10 mouse cellular contexts compared by ENCODE assay signal in genomic region chr3:115672965-115673662, GRCm38 (mm10). TPM values are rescaled to one million over a fixed set of nuclear protein-coding genes. Genes with fewer than 3 reads are reported as not detected.
DNase-seq lines count a peak whose midpoint lies in the region; ATAC-seq lines count a peak whose summit lies in the region.
"Had no signal": no experiment of that assay in that cellular context is flagged by ENCODE, and none has a peak within 500 bp of the region (broad histone marks: within the 10 kb centered on the region; RNA-seq: fewer than 3 reads in every experiment).

No protein-coding gene starts in this region.

- peaks cover 9% of the 10 kb centered on the region for H3K4me1 ChIP-seq in liver, embryonic 11.5 days (replicated peaks; ENCODE audit: control insufficient read depth, insufficient read depth, low read length)
- peaks cover 5% of the 10 kb centered on the region; the same call in 1 of the 2 replicates for H3K4me1 ChIP-seq in embryonic facial prominence, embryonic 13.5 days
- H3K4me1 ChIP-seq in midbrain, embryonic 14.5 days (ENCODE audit: control insufficient read depth, insufficient read depth, low read length), result no peaks in the 10 kb centered on the region

- H3K9ac ChIP-seq in liver, embryonic 11.5 days (ENCODE audit: low read depth, low read length), result no peak overlapping the region
- no peak overlapping the region for H3K9ac ChIP-seq in embryonic facial prominence, embryonic 13.5 days
- H3K9ac ChIP-seq in midbrain, embryonic 14.5 days (replicated peaks; ENCODE audit: low read length), result no peak overlapping the region

- H3K27ac ChIP-seq in liver, embryonic 11.5 days (ENCODE audit: low read depth, low read length), result no peak overlapping the region
- H3K27ac ChIP-seq in embryonic facial prominence, embryonic 13.5 days, result no peak overlapping the region
- no peak overlapping the region for H3K27ac ChIP-seq in midbrain, embryonic 14.5 days (replicated peaks; ENCODE audit: low read depth, low read length)

- no peak overlapping the region for H3K4me3 ChIP-seq in liver, embryonic 11.5 days (ENCODE audit: low read depth, low read length)
- no peak overlapping the region for H3K4me3 ChIP-seq in embryonic facial prominence, embryonic 13.5 days
- H3K4me3 ChIP-seq in midbrain, embryonic 14.5 days (replicated peaks; ENCODE audit: low read depth, low read length), result no peak overlapping the region

- peak overlapping the region; percentile 40 for H3K4me2 ChIP-seq in liver, embryonic 11.5 days
- peak overlapping the region; percentile 21; the same call in 1 of the 2 replicates for H3K4me2 ChIP-seq in embryonic facial prominence, embryonic 13.5 days
- no peak overlapping the region for H3K4me2 ChIP-seq in midbrain, embryonic 14.5 days (ENCODE audit: low read length)

- WGBS in liver, embryonic 11.5 days, result 38% methylated on average over 9 of the region's 9 CpGs
- 62% methylated on average over 9 of the region's 9 CpGs for WGBS in embryonic facial prominence, embryonic 13.5 days
- WGBS in midbrain, embryonic 14.5 days, result 63% methylated on average over 9 of the region's 9 CpGs

- H3K36me3 ChIP-seq in liver, embryonic 11.5 days (ENCODE audit: control insufficient read depth, insufficient read depth, low read length), result no peaks in the 10 kb centered on the region
- no peaks in the 10 kb centered on the region for H3K36me3 ChIP-seq in embryonic facial prominence, embryonic 13.5 days
- H3K36me3 ChIP-seq in midbrain, embryonic 14.5 days (ENCODE audit: control insufficient read depth, insufficient read depth, low read length), result no peaks in the 10 kb centered on the region

- H3K9me3 ChIP-seq in liver, embryonic 11.5 days (ENCODE audit: control insufficient read depth, low read length), result no peaks in the 10 kb centered on the region
- H3K9me3 ChIP-seq in embryonic facial prominence, embryonic 13.5 days, result no peaks in the 10 kb centered on the region
- H3K9me3 ChIP-seq in midbrain, embryonic 14.5 days (ENCODE audit: control insufficient read depth, low read length), result no peaks in the 10 kb centered on the region

- H3K27me3 ChIP-seq in liver, embryonic 11.5 days (replicated peaks; ENCODE audit: control insufficient read depth, insufficient read depth, low read length), result no peaks in the 10 kb centered on the region
- no peaks in the 10 kb centered on the region for H3K27me3 ChIP-seq in embryonic facial prominence, embryonic 13.5 days
- H3K27me3 ChIP-seq in midbrain, embryonic 14.5 days (ENCODE audit: control insufficient read depth, insufficient read depth, low read length), result no peaks in the 10 kb centered on the region
- H3K27me3 ChIP-seq: Patski had no signal

- no peak for DNase-seq in liver, embryonic 11.5 days (ENCODE audit: low spot score)
- no peak for DNase-seq in liver
- peak; percentile 11 to 37 for DNase-seq in kidney, postnatal 25 days
- DNase-seq in frontal cortex, postnatal 14 days (ENCODE audit: low spot score in 2 of 2), result no peak
- DNase-seq in midbrain, embryonic 14.5 days, result no peak
- DNase-seq in left cerebral cortex, adult 9 months (ENCODE audit: low spot score in 2 of 2), result no peak
- DNase-seq: cerebellum, adult 18-20 months had no signal

- peak; percentile 50; the same call in 1 of the 2 replicates for ATAC-seq in liver, embryonic 11.5 days (replicated peaks; ENCODE audit: low FRiP score)
- no peak for ATAC-seq in embryonic facial prominence, embryonic 13.5 days (ENCODE audit: insufficient number of reproducible peaks, insufficient read depth, low FRiP score, low TSS enrichment, low read depth)
- peak; percentile 63 for ATAC-seq in neutrophil, adult 5-6 weeks (ENCODE audit: extremely low read depth, insufficient number of reproducible peaks, low FRiP score, poor library complexity, severe bottlenecking)
- no peak for ATAC-seq in midbrain, embryonic 14.5 days (ENCODE audit: low FRiP score, low TSS enrichment)
- ATAC-seq: Patski had no signal

RNA-seq across cellular contexts. Expression of gene S1pr1, which starts 41.8 kb away (rescaled TPM):
- polyA plus RNA-seq in liver, embryonic 11.5 days (2014; fragmentation: Nextera tagmentation; extraction: Ambion mirVana), result 17.8 and 18.7 TPM in 2 replicates
- 21.2 and 23.5 TPM in 2 replicates for polyA plus RNA-seq in embryonic facial prominence, embryonic 13.5 days (2015; fragmentation: Nextera tagmentation; extraction: Ambion mirVana)
- 149 and 161 TPM in 2 replicates for total RNA-seq in neutrophil, adult 5-6 weeks (2017)
- 26.1 and 32.2 TPM in 2 replicates for polyA plus RNA-seq in midbrain, embryonic 14.5 days (2014; fragmentation: Nextera tagmentation; extraction: Ambion mirVana)

Comparison
In these comparisons a context has a peak if more than half of its experiments do, and no peak if none do; other contexts are left out.
1. ATAC-seq: peak in liver, embryonic 11.5 days (single experiment) and neutrophil, adult 5-6 weeks (single experiment); none in embryonic facial prominence, embryonic 13.5 days (single experiment) and midbrain, embryonic 14.5 days (single experiment).
2. DNase-seq: peak in kidney, postnatal 25 days (2 of 2); none in liver, embryonic 11.5 days (single experiment), liver (single experiment), frontal cortex, postnatal 14 days (0 of 2), midbrain, embryonic 14.5 days (single experiment) and left cerebral cortex, adult 9 months (0 of 2).